Mouse (Mus musculus) lung, embryonic 15.5 days (tissue): ENCODE data around the gene Aldh1a2. TPM values are rescaled to one million over a fixed set of nuclear protein-coding genes. Genes with fewer than 3 reads are reported as not detected.
A peak's percentile ranks its signal among the peaks of the same experiment; 100 is the strongest.

ENCODE experiments used
- ATAC-seq: fragments of 200-750 bp; cut with Nextera tagmentation; 2 replicates; pipeline ENCODE4 v1.8.0; 2017; ENCODE audit warnings: moderate number of reproducible peaks, borderline replicate concordance; ENCODE audit not compliant: low FRiP score, low TSS enrichment; ENCODE audit errors: extremely low read depth
- H3K27ac ChIP-seq: fragments of 300-500 bp; sonication (generic); 2 replicates; pipeline ENCODE4 v1.5.1; 2015; ENCODE audit warnings: moderate library complexity, mild to moderate bottlenecking, inconsistent platforms
- H3K27me3 ChIP-seq: fragments of 300-500 bp; sonication (generic); 2 replicates; pipeline ENCODE4 v1.6.1; 2015; ENCODE audit warnings: inconsistent platforms
- H3K36me3 ChIP-seq: fragments of 300-500 bp; sonication (generic); 2 replicates; pipeline ENCODE4 v1.6.1; 2015; ENCODE audit warnings: inconsistent platforms
- H3K4me1 ChIP-seq: fragments of 300-500 bp; sonication (generic); 2 replicates; pipeline ENCODE4 v1.6.1; 2015; ENCODE audit warnings: inconsistent platforms
- H3K4me2 ChIP-seq: fragments of 300-500 bp; sonication (generic); 2 replicates; pipeline ENCODE4 v1.6.1; 2015; ENCODE audit warnings: inconsistent platforms, mild to moderate bottlenecking, moderate library complexity
- H3K4me3 ChIP-seq: fragments of 300-500 bp; sonication (generic); 2 replicates; pipeline ENCODE4 v1.5.1; 2015; ENCODE audit warnings: mild to moderate bottlenecking, inconsistent platforms
- H3K9ac ChIP-seq: fragments of 300-500 bp; sonication (generic); 2 replicates; pipeline ENCODE4 v1.6.1; 2015; ENCODE audit warnings: inconsistent platforms
- H3K9me3 ChIP-seq: fragments of 300-500 bp; sonication (generic); 2 replicates; pipeline ENCODE4 v1.6.1; 2016; ENCODE audit warnings: inconsistent platforms
- WGBS: fragments of 180-500 bp; shearing (Covaris S2); methylation state at CpG from one replicate; pipeline ENCODE4 v1.1.7; 2015; 5-methylcytosine and 5-hydroxymethylcytosine counted together
- polyA plus RNA-seq: library from polyadenylated mRNA; unstranded; fragments of >200 nt; fragmentation: Nextera tagmentation; extraction: Ambion mirVana; gene quantifications from 2 replicates; pipeline ENCODE4 v1.2.1, GENCODE M21; 2015

Gene Aldh1a2
- polyA plus RNA-seq, 1 experiment from 2014 or later = 37.3 TPM

DNA sequence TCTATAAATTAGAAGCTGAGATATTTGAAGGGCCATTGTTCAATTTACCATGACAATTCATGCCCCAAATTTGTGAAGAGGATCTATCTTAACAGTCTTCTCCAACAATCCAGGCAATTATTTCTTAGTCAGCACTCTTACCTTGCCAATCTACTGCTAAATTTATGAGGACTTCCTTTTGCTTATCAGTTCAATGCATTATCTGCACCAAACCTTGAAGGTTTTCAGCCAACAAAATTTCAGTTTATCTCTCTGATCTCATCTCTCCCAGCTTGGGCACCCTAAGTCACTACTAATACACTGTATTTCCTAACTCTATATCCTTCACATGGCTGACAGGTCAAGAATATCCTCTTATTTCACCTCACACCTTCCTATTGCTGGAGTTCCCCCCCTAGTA lies 30.3 kb upstream of the Aldh1a2 start:
- Histone ChIP-seq H3K36me3 (no peaks in the 10 kb centered on the region), H3K4me2 (no peak overlapping the region), H3K9ac (no peak overlapping the region), H3K9me3 (no peaks in the 10 kb centered on the region), H3K4me3 (no peak overlapping the region), H3K27me3 (no peaks in the 10 kb centered on the region), H3K4me1 (0 out of 2 replicates have a peak, but pooled peaks cover 6% of the 10 kb centered on the region), H3K27ac (no peak overlapping the region)
- no peak for ATAC-seq

DNA sequence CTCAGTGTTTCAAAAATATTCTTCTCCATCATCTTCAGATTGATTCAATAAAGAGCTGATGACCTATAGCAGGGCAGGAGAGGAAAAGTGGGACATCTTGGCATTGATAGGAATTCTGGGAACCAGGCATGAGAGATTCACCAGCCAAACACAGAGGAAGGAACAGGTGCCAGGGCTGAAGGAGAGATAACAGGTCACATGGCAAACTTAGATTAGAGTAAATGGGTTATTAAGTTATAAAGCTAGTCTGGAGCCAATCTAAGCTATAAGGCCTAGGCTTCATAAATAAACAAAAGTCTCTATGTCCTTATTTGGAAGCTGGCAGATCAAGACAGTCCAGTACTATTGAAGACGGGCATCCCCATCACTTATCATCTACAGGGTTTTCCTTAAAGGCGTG lies 29.8 kb upstream of the Aldh1a2 start:
- Histone ChIP-seq H3K36me3 (no peaks in the 10 kb centered on the region), H3K27me3 (no peaks in the 10 kb centered on the region), H3K27ac (no peak overlapping the region), H3K4me1 (0 out of 2 replicates have a peak, but pooled peaks cover 6% of the 10 kb centered on the region), H3K4me2 (no peak overlapping the region), H3K9ac (no peak overlapping the region), H3K9me3 (no peaks in the 10 kb centered on the region), H3K4me3 (no peak overlapping the region)
- no peak for ATAC-seq
- WGBS = 62% methylated on average over 2 of the region's 2 CpGs

DNA sequence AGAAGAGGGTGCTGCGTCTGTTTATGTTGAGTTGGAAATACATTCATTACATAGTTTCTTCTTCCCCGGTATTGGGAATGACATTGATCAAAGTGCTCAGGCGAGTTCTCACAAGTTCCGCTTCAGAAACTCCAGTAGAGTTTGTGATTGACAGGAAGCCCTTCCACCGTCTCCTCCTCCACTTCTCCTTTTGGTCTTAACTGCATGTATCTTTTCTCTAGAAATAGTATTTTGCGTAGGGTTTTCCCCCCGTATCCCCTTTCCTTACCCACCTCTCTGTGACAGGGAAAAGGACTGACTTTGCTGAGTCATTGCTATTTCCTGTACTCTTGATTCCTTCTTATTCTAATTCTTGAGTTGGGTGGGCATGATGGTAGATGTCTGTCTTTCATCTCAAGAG lies 28.2 kb upstream of the Aldh1a2 start:
- 81% methylated on average over 7 of the region's 7 CpGs for WGBS
- Histone ChIP-seq H3K27ac (no peak overlapping the region), H3K4me3 (no peak overlapping the region), H3K36me3 (no peaks in the 10 kb centered on the region), H3K27me3 (no peaks in the 10 kb centered on the region), H3K4me2 (no peak overlapping the region), H3K9ac (no peak overlapping the region), H3K9me3 (no peaks in the 10 kb centered on the region), H3K4me1 (0 out of 2 replicates have a peak, but pooled peaks cover 6% of the 10 kb centered on the region)
- ATAC-seq = no peak

DNA sequence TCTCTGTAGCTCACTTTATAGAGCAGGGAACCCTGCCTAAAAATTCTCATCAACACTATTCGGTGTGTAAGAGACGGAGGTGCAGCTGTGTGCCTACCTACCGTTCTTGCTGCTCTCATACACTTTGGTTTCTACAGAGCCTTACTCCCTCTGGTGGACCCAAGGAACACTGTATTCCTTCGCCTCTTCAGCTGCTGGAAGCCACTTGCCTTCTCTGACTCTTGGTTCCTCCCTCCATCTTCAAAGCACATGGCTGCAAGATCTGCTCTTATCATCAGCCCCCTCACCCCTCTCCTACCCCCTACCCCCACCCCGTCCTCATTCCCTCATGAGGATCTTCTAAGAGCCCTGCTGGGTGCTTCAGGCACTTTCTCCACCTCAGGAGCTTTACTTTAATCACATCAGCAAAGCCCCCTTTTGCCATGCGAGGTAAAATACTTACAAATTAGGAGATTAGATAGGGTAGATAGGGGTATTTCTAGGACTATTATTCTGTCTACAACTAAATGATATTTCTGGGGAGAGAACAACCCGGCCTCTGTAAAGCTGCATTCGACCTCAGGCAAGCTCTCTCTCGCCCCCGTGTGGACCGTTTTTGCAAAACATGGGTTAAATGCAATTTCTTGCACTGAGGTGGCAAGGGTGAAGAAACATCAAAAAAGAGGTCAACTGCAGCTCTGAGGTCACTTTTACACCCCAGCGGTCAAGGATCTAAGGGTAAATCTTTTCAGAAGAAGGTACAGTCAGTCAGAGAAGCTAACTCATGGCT lies 26.8 kb upstream of the Aldh1a2 start:
- no peaks in the 10 kb centered on the region for H3K9me3 ChIP-seq
- WGBS = 6% methylated on average over 12 of the region's 12 CpGs
- peak; percentile 39; the same call in 1 of the 2 replicates for ATAC-seq
- no peak overlapping the region; the same call in 1 of the 2 replicates for H3K9ac ChIP-seq
- peak overlapping the region; percentile 48 for H3K4me2 ChIP-seq
- no peaks in the 10 kb centered on the region for H3K36me3 ChIP-seq
- no peak overlapping the region for H3K4me3 ChIP-seq
- no peak overlapping the region for H3K27ac ChIP-seq
- H3K4me1 ChIP-seq = 0 out of 2 replicates have a peak, but pooled peaks cover 6% of the 10 kb centered on the region
- no peaks in the 10 kb centered on the region for H3K27me3 ChIP-seq

DNA sequence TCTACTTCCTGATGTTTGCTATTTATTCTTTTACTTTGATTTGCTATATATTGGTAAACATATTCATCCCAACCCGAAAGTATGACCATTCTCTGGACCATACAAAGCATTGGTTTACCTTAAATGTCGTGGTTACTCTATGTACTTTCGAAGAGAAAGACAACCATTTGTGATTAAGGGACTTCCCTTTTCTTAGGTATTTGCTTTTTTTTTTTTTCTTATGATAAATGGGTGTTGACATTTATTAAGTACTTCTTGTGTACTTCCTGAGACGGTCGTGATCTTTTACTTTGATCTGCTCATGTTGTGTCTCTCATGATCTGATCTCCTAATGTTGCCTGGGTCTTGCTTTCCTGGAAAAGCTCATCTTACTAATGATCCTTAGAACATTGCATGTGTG lies 16.8 kb upstream of the Aldh1a2 start:
- no peak overlapping the region for H3K4me2 ChIP-seq
- H3K27me3 ChIP-seq = no peaks in the 10 kb centered on the region
- no peaks in the 10 kb centered on the region for H3K9me3 ChIP-seq
- ATAC-seq = no peak
- 61% methylated on average over 5 of the region's 5 CpGs for WGBS
- H3K9ac ChIP-seq = no peak overlapping the region
- H3K36me3 ChIP-seq = no peaks in the 10 kb centered on the region
- H3K27ac ChIP-seq = no peak overlapping the region
- no peak overlapping the region for H3K4me3 ChIP-seq
- H3K4me1 ChIP-seq = no peaks in the 10 kb centered on the region

DNA sequence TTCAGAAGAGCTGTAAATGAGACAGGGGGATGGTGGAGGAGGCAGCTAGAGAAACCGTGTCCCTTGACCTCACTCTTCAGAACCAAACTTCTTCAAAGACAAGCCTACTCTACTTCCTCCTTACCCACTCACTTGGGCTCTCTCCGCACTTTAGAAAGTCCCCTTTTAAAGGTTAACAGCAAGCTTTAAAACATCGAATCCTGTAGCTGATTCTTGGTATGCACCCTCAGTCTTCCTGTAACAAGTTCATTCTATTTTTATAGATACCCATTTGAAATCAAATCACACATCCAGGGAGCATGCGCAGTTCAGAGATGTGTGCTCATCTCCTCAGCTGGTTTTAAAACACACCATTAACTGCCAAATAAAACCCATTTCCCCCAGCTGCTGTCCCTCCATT lies 13.3 kb upstream of the Aldh1a2 start:
- Histone ChIP-seq H3K27me3 (no peaks in the 10 kb centered on the region), H3K4me2 (no peak overlapping the region), H3K4me1 (no peaks in the 10 kb centered on the region), H3K36me3 (no peaks in the 10 kb centered on the region), H3K9ac (no peak overlapping the region), H3K4me3 (no peak overlapping the region), H3K9me3 (no peaks in the 10 kb centered on the region), H3K27ac (no peak overlapping the region)
- WGBS = 60% methylated on average over 4 of the region's 4 CpGs
- no peak for ATAC-seq

DNA sequence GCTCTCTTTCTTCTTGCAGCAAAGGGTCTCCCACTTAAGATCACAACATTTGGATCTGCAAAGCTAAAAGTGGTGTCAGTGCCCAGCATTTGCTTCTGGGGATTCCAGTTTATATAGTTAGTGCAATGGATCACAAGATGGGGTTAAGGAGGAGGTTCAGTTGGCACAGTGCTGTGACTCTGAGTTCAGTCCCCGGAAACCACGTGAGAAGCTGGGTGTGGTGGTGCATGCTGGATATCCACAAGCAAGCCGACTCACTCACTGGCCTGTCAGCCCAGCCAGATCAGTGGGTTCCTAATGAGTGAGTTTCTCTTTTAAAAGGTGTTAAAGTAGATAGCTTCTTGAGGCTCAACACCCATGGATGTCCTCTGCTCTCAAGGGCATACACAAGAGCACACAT lies 6.3 kb upstream of the Aldh1a2 start:
- Histone ChIP-seq H3K9me3 (no peaks in the 10 kb centered on the region), H3K27me3 (peaks cover 38% of the 10 kb centered on the region), H3K9ac (no peak overlapping the region), H3K4me2 (no peak overlapping the region), H3K27ac (no peak overlapping the region), H3K4me1 (no peaks in the 10 kb centered on the region), H3K4me3 (no peak overlapping the region), H3K36me3 (no peaks in the 10 kb centered on the region)
- WGBS = 56% methylated on average over 3 of the region's 3 CpGs
- ATAC-seq = no peak

DNA sequence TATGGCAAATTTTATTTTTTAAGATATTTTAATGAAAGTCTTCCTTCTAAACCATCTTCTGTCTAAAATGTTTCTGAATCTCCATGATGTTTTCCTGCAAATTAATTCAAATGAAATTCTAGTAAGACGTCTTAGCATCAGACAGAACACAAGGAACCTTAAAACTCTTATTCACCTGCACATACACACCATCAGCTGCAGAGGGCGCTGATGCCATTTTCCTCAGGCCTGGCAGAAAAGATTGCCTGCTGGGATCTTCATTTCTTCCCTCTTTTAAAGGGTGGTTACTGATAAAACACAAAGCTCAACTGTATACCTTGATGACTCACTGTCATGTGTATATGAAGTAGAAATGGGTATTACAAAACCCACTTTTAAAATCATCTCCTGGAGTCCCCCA lies 4.7 kb upstream of the Aldh1a2 start:
- 6% methylated on average over 2 of the region's 2 CpGs for WGBS
- no peaks in the 10 kb centered on the region for H3K9me3 ChIP-seq
- no peak overlapping the region for H3K9ac ChIP-seq
- H3K4me1 ChIP-seq = peaks cover 7% of the 10 kb centered on the region
- no peak overlapping the region for H3K4me2 ChIP-seq
- ATAC-seq = no peak
- no peak overlapping the region for H3K27ac ChIP-seq
- no peak overlapping the region for H3K4me3 ChIP-seq
- H3K27me3 ChIP-seq = peaks cover 54% of the 10 kb centered on the region
- H3K36me3 ChIP-seq = no peaks in the 10 kb centered on the region

DNA sequence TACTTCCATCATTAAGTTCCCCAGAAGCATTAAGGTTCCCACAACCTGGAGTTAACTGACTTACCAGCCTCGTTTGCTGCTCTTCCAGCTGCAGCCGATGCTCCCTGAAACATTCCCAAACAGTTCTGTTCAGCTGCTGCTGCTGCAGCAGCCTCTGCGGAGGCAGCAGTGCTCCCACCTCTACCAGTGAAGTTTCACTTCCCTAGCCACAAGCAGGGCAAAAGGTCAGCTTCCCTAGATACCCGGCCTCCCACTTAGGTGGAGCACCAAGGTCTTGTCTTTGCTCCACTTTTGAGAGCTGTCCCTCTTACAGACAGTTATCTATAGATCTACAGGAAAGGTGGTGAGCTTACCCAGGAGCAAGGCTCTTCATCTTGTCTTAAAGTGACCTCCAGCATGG lies 2.0 kb upstream of the Aldh1a2 start:
- peaks cover 78% of the 10 kb centered on the region for H3K27me3 ChIP-seq
- H3K9ac ChIP-seq = no peak overlapping the region
- no peaks in the 10 kb centered on the region for H3K9me3 ChIP-seq
- H3K4me2 ChIP-seq = no peak overlapping the region
- H3K4me1 ChIP-seq = peaks cover 14% of the 10 kb centered on the region
- 12% methylated on average over 4 of the region's 4 CpGs for WGBS
- H3K4me3 ChIP-seq = no peak overlapping the region
- no peaks in the 10 kb centered on the region for H3K36me3 ChIP-seq
- no peak for ATAC-seq
- H3K27ac ChIP-seq = no peak overlapping the region

DNA sequence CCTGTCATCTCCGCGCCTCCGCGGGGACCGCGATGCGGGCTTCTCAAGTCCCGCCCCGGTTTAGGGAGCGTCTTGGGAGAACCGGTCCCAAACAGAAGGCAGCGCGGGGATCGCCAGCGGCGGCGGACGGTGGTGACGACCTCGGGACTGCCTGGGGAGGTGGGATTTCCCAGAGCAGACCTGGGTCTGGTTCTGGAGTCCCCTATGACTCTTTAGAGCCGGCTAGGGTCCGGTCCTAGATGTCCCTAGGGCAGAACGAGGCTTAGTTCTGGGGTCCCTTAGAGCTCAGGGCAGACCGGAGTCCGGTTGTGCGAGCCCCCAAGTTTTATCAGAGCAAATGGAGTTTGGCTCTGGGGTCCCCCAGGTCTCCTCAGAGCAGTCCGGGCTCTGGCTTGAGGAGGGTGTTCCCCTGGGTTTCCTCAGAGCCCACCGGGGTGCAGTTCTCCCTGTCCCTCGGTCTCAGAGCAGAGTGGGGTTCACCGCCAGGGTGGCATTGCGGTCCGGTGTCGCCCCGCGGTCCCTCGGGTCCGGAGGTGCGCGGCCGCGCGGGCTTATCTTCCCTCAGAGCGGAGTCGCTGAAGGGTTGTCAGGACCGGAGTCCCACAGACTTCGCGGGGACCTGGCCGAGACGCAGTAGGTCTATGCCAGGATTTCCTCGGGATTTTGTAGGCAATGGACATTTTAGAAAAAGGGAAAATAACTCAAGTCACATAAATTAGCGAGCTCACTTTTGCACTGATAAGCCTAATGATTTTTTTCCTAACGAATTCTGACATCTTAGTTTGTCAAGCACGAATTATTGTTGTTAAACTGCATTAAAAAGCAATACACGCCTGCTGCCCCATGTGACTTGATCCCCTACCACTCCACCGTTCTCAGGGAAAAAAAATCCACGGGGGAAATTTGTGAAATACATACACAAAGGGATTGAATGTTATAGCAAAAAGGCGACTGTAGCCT lies 727 bp downstream of the Aldh1a2 start:
- H3K9ac ChIP-seq = peak overlapping the region; percentile 16; the same call in 1 of the 2 replicates

DNA sequence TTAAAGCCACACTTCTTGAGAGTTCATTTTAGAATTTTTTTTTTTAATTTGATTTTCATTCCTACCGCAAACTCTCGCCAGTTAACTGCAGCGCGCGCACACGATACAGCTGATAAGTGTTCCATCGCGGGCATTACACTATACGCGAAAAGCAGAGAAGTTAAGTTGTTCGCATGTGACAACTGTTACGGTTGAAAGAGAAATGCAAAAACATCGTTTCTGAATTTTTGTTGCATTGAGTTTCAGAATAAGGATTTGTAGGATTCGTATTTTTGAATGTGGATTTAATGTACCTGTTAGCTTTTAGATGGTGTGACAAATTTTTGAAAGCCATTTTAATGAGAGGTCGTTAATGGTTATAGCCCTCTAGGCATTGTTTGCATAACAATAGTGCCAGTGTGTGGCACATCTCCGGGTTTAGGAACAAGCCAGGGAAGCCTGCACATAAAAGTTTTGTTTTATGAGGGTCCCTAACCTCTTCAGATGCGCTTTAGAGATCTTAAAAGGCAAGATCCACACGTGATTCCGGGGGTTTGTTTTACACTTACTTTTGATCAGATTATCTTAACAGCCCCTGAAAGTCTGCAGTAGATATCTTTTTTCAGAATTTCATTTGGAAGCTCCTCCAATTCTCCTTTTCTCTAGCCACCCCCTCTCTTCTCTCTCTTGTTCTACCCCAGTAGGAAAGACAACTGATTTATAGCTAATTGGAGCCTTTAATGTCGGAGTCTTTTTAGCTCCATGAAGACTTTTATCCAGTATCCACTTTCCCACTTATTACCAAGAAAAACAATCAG lies 1.6 kb downstream of the Aldh1a2 start:
- Histone ChIP-seq H3K9ac (no peak overlapping the region), H3K27ac (no peak overlapping the region), H3K9me3 (no peaks in the 10 kb centered on the region), H3K27me3 (peaks cover 83% of the 10 kb centered on the region), H3K4me1 (peaks cover 14% of the 10 kb centered on the region), H3K4me2 (no peak overlapping the region), H3K4me3 (peak overlapping the region; percentile 48; the same call in 1 of the 2 replicates), H3K36me3 (no peaks in the 10 kb centered on the region)
- no peak for ATAC-seq
- 4% methylated on average over 20 of the region's 20 CpGs for WGBS

More for the DNA sequence above, 727 bp downstream of the Aldh1a2 start:
- no peak overlapping the region for H3K27ac ChIP-seq
- H3K36me3 ChIP-seq = no peaks in the 10 kb centered on the region
- H3K27me3 ChIP-seq = peaks cover 82% of the 10 kb centered on the region
- peaks cover 14% of the 10 kb centered on the region for H3K4me1 ChIP-seq
- under 1% methylated on average over 57 of the region's 57 CpGs for WGBS
- H3K4me3 ChIP-seq = peak overlapping the region; percentile 48
- H3K9me3 ChIP-seq = no peaks in the 10 kb centered on the region
- ATAC-seq = no peak; the same call in 1 of the 2 replicates
- peak overlapping the region; percentile 88 for H3K4me2 ChIP-seq
